Mouse (Mus musculus): Measurements from ENCODE around the gene Mov10. TPM values are rescaled to one million over a fixed set of nuclear protein-coding genes. Genes with fewer than 3 reads are reported as not detected.

Mov10 gene
- polyA plus RNA-seq, 2 experiments, result 8.3 to 16.3 TPM

DNA sequence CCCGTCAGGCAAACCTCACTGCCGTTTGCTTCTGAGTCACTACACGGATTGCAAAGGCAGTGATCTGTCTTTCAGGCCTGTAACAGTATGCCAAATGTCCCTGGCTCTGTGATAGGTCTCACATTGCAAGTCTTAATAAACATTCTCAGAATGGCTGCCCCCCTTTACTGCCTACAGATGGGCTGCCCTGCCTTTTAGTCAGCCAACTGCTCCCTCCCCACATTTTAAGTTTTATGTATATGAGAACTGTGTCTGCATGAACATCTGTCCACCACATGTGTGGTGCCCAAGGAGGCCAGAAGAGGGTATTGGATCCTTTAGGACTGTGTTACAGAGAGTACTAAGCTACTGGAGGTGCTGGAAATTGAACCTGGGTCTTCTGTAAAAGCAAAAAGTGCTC, 47.4 kb downstream of the Mov10 start:
- ATAC-seq (ENCODE audit: insufficient read depth) (no peak), DNase-seq (ENCODE audit: low read depth in 3 of 3, low spot score in 3 of 3) (no peak)
- Histone ChIP-seq H3K4me3 (ENCODE audit: insufficient read depth in 1 of 2, low read depth in 2 of 2, low read length in 2 of 2) (no peak overlapping the region), H3K27me3 (ENCODE audit: control insufficient read depth, insufficient read depth, low read length) (no peaks in the 10 kb centered on the region; the same call in 1 of the 2 replicates), H3K9me3 (ENCODE audit: control insufficient read depth, low read length) (no peaks in the 10 kb centered on the region), H3K36me3 (replicated peaks; ENCODE audit: control insufficient read depth, insufficient read depth, low read depth) (no peaks in the 10 kb centered on the region), H3K9ac (replicated peaks) (no peak overlapping the region), H3K27ac (no peak overlapping the region), H3K4me1 (replicated peaks; ENCODE audit: control insufficient read depth in 2 of 2, insufficient read depth in 2 of 2, low read length in 1 of 2) (no peaks in the 10 kb centered on the region), H3K4me2 (ENCODE audit: low read depth) (no peak overlapping the region)
- TF ChIP-seq EP300 (IDR thresholded peaks at IDR 0.05; ENCODE audit: low read depth) (no peak), CTCF (IDR thresholded peaks at IDR 0.05; ENCODE audit: low read depth) (no peak)
- WGBS (ENCODE audit: insufficient replicate concordance), result 65% methylated on average over 3 of the region's 3 CpGs

DNA sequence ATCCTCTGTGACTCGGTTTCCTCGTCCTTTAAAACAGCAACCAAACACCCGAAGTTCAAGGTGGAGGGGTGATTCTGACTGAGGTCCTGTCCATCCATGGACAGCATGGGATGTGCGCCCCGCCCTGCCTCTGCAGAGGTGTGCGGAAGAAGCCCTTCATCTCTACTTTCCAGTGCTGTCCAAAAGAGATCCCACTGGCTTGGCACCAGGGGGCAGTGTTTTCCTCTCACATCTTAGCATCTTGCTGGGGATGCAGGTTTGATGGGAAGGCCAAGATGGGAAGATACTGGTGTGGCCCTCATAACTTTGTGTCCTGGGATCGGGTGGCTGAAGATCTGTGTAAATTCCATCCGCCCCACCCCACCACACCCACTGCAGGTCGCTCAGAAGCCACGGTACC, 48.3 kb downstream of the Mov10 start:
- Histone ChIP-seq H3K36me3 (replicated peaks; ENCODE audit: control insufficient read depth, insufficient read depth, low read depth) (no peaks in the 10 kb centered on the region), H3K9ac (replicated peaks) (no peak overlapping the region), H3K4me2 (ENCODE audit: low read depth) (no peak overlapping the region), H3K4me3 (ENCODE audit: insufficient read depth in 1 of 2, low read depth in 2 of 2, low read length in 2 of 2) (no peak overlapping the region), H3K27ac (no peak overlapping the region), H3K4me1 (replicated peaks; ENCODE audit: control insufficient read depth in 2 of 2, insufficient read depth in 2 of 2, low read length in 1 of 2) (no peaks in the 10 kb centered on the region), H3K9me3 (ENCODE audit: control insufficient read depth, low read length) (no peaks in the 10 kb centered on the region), H3K27me3 (ENCODE audit: control insufficient read depth, insufficient read depth, low read length) (no peaks in the 10 kb centered on the region)
- WGBS (ENCODE audit: insufficient replicate concordance), result 41% methylated on average over 10 of the region's 10 CpGs
- ATAC-seq (ENCODE audit: insufficient read depth) (no peak), DNase-seq (ENCODE audit: low read depth in 3 of 3, low spot score in 3 of 3) (no peak)
- TF ChIP-seq EP300 (IDR thresholded peaks at IDR 0.05; ENCODE audit: low read depth) (no peak), CTCF (IDR thresholded peaks at IDR 0.05; ENCODE audit: low read depth) (peak; percentile 84)

DNA sequence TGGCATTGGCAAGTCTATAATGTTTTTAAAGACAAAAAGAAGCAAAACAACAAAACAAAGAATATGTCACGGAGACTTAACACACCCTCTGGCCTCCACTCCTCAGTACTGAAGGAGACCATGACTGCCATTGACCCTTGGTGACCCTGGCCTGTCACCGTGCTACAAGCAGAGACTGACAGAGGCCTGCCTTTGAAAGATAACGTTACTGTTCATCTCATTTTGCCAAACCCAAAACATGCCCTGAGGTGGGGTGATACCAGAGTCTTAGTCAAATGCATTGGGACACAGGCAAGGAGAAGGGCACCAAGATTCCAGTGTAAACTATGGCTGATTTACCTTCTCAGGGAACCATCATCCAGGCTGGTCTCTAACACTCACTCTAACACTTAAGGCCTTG, 49.2 kb downstream of the Mov10 start:
- H3K4me1 ChIP-seq (replicated peaks; ENCODE audit: control insufficient read depth in 2 of 2, insufficient read depth in 2 of 2, low read length in 1 of 2), result no peaks in the 10 kb centered on the region
- no peak overlapping the region for H3K4me2 ChIP-seq (ENCODE audit: low read depth)
- no peak overlapping the region for H3K4me3 ChIP-seq (ENCODE audit: insufficient read depth in 1 of 2, low read depth in 2 of 2, low read length in 2 of 2)
- H3K9me3 ChIP-seq (ENCODE audit: control insufficient read depth, low read length), result no peaks in the 10 kb centered on the region
- peak; percentile 70; the same call in 1 of the 2 replicates for ATAC-seq (ENCODE audit: insufficient read depth)
- DNase-seq (ENCODE audit: low read depth in 3 of 3, low spot score in 3 of 3), result no peak
- no peaks in the 10 kb centered on the region for H3K36me3 ChIP-seq (replicated peaks; ENCODE audit: control insufficient read depth, insufficient read depth, low read depth)
- no peaks in the 10 kb centered on the region for H3K27me3 ChIP-seq (ENCODE audit: control insufficient read depth, insufficient read depth, low read length)
- WGBS (ENCODE audit: insufficient replicate concordance), result 31% methylated on average over 3 of the region's 3 CpGs
- H3K9ac ChIP-seq (replicated peaks), result no peak overlapping the region; the same call in 1 of the 2 replicates
- peak; percentile 22; the same call in 1 of the 2 replicates for TF ChIP-seq EP300 (IDR thresholded peaks at IDR 0.05; ENCODE audit: low read depth)
- TF ChIP-seq CTCF (IDR thresholded peaks at IDR 0.05; ENCODE audit: low read depth), result no peak
- no peak overlapping the region for H3K27ac ChIP-seq

DNA sequence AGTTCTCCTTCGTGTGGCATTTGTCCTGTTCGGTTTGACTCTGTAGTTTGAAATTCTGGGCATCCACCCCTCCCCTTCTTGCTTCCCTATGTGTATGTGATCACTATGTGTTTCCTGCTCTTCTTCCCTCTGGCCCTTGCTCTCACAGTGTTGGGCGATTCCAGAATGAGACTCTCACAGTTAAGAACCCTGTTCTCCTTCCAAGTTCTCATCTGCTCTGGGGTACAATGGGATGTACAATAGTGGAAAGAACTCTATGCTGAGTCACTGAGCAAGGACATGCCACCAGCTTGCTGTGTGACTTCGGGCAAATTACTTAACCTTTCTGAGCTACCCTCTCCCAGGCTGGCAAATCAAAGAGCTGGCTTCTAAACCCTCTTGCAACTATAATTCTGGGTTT, 50.6 kb downstream of the Mov10 start:
- no peak overlapping the region for H3K9ac ChIP-seq (replicated peaks)
- no peaks in the 10 kb centered on the region for H3K36me3 ChIP-seq (replicated peaks; ENCODE audit: control insufficient read depth, insufficient read depth, low read depth)
- TF ChIP-seq CTCF (IDR thresholded peaks at IDR 0.05; ENCODE audit: low read depth) (no peak), EP300 (IDR thresholded peaks at IDR 0.05; ENCODE audit: low read depth) (no peak)
- no peak overlapping the region for H3K4me2 ChIP-seq (ENCODE audit: low read depth)
- H3K27ac ChIP-seq, result no peak overlapping the region
- H3K27me3 ChIP-seq (ENCODE audit: control insufficient read depth, insufficient read depth, low read length), result no peaks in the 10 kb centered on the region
- peaks cover 5 to 9% of the 10 kb centered on the region in 2 experiments for H3K4me1 ChIP-seq (replicated peaks; ENCODE audit: control insufficient read depth in 2 of 2, insufficient read depth in 2 of 2, low read length in 1 of 2)
- H3K9me3 ChIP-seq (ENCODE audit: control insufficient read depth, low read length), result no peaks in the 10 kb centered on the region
- ATAC-seq (ENCODE audit: insufficient read depth) (no peak), DNase-seq (ENCODE audit: low read depth in 3 of 3, low spot score in 3 of 3) (no peak)
- H3K4me3 ChIP-seq (ENCODE audit: insufficient read depth in 1 of 2, low read depth in 2 of 2, low read length in 2 of 2), result no peak overlapping the region
- 55% methylated on average over 4 of the region's 4 CpGs for WGBS (ENCODE audit: insufficient replicate concordance)

DNA sequence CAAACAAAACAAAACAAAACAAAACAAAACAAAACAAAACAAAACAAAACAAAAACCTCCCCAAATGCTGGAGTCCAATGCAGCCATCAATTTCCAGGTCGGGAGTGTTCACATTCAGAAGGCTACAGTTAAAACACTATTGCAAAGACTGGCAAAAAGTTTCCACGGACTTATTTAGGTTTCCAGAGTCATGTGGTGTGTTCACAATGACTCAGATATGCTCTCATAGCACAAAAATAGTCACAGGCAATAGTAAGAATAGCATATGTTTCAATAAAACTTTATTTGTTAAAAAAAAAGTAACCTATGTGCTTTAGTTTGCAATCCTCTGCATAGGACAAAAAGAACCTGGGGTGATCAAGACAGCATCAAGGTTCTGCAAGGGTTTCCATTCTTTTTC, 51.2 kb downstream of the Mov10 start:
- TF ChIP-seq EP300 (IDR thresholded peaks at IDR 0.05; ENCODE audit: low read depth) (no peak), CTCF (IDR thresholded peaks at IDR 0.05; ENCODE audit: low read depth) (no peak)
- Histone ChIP-seq H3K27me3 (ENCODE audit: control insufficient read depth, insufficient read depth, low read length) (no peaks in the 10 kb centered on the region), H3K9me3 (ENCODE audit: control insufficient read depth, low read length) (no peaks in the 10 kb centered on the region), H3K9ac (replicated peaks) (no peak overlapping the region), H3K36me3 (replicated peaks; ENCODE audit: control insufficient read depth, insufficient read depth, low read depth) (no peaks in the 10 kb centered on the region), H3K4me1 (replicated peaks; ENCODE audit: control insufficient read depth in 2 of 2, insufficient read depth in 2 of 2, low read length in 1 of 2) (peaks cover 7 to 11% of the 10 kb centered on the region in 2 experiments), H3K4me3 (ENCODE audit: insufficient read depth in 1 of 2, low read depth in 2 of 2, low read length in 2 of 2) (no peak overlapping the region), H3K4me2 (ENCODE audit: low read depth) (no peak overlapping the region), H3K27ac (no peak overlapping the region)
- 49% methylated on average over 2 of the region's 2 CpGs for WGBS (ENCODE audit: insufficient replicate concordance)
- DNase-seq (ENCODE audit: low read depth in 3 of 3, low spot score in 3 of 3) (no peak), ATAC-seq (ENCODE audit: insufficient read depth) (no peak)
